Mouse (Mus musculus) brain, adult 2 months (tissue): ENCODE data around the gene Dph3.
"Not testable (repeated sequence)": the region's sequence is repeated elsewhere in the genome, so short reads cannot be mapped to it uniquely, and the experiment has no call there.

Experiments used
- DNase-seq: peaks from one replicate; pipeline ENCODE4 v3.0.0; 2011; ENCODE audit warnings: low read depth, low spot score

The Dph3 gene

DNA sequence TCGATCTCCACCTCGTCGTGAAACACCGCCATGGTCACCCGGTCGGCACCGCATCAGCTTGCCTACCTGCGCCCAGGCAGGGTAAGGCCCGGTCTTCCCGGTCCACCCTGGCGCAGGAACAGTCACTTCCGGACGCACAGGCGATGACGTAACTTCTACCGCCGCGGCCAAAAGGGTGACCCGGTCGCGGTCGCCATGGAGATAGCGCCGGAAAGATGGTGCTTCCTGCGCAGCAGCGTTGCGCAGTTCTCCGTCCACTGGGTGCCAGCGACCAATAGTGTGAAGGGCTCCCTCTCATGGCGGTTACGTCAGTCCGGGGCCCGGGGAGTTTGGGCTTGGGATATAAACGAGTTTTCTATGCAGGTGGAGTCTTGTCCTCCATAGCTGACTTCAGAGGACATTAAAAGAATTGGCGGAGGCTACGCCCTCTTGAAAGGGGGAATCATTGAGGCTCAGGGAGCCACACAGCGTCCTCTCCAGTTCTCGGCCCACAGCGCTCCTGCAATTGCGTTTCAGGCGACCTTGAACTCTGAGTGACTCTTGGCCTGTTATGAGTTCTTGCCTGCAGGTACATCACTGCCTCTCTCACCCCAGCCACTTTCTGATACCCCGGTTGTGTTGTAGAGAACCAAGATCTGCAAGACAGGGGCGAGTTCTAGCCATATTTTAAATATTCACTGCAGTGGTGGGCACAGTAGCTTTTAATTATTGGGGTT lies at the start of gene Dph3:
TSS of gene Dph3 (minus strand) at position 244 of the 716 bp plus-strand sequence.
- peak; percentile 99 for DNase-seq

DNA sequence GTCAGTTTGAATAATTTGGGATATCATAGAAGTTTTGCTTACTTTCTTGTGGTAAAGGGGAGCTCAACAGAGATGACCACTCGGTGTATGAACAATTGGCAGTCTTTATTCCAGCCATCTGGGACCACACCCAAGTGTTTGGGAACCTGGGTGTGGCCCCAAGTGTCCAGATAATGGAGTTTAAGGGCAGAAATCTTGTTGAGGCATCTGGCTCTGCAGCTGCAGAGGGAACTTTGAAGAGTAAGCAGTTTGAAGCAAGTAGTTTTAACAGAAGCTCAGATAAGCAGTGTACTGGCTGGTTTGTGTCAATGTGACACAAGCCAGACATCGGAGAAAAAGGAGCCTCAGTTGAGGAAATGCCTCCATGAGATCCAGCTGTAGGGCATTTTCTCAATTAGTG lies 48.8 kb upstream of the Dph3 start:
- no peak for DNase-seq

DNA sequence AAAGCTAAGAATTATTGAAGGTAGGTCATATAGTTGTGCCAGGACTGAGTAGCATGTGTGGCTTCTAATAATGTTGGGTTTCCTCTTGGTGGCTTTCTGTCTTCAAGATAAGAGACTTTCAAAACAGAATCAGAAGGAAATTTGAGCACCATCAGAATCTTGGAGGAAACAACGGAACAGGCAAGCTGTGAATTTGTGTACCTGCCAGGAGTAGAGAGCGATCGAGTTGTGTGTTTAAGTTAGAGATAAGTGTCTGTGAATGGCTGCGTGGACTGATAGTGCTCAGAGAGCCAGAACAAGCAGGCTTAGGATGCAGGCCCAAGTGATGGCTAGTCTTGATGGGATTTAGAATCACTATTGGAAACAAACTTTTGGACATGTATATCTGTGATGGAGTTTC lies 46.3 kb upstream of the Dph3 start:
- DNase-seq = no peak

DNA sequence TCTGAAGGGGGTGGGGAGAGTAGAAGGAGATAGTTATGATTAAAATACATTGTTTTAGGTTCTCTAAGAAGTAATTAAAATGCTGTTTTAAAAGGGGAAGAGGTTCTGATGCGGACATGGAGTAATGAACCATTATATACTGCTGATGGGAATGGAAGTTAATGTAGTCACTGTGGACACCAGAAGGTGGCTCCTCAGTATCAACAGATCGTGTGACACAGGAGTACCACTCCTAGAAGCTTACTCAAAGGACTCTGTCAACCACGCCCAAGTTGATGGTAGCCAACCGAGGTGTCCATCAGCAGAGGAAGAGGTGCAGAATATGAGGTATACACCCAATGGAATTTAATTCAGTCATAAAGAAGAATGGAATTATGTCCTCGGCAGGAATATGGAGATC lies 42.9 kb upstream of the Dph3 start:
- DNase-seq = no peak

DNA sequence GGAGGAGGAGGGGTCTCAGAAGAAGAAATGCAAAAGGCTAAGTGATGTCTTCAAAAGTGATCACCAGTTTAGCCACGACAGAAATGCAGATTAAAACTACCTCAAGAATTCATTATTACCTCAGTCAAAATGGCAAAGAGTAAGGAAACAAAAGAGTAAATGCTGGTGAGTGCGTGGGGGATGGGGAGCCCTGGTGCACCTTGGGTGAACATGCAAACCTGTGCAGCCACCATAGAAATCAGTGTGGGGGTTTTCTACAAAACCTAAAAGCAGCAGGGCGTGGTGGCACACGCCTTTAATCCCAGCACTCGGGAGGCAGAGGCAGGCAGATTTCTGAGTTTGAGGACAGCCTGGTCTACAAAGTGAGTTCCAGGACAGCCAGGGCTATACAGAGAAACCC lies 39.7 kb upstream of the Dph3 start:
- DNase-seq = not testable (repeated sequence)

DNA sequence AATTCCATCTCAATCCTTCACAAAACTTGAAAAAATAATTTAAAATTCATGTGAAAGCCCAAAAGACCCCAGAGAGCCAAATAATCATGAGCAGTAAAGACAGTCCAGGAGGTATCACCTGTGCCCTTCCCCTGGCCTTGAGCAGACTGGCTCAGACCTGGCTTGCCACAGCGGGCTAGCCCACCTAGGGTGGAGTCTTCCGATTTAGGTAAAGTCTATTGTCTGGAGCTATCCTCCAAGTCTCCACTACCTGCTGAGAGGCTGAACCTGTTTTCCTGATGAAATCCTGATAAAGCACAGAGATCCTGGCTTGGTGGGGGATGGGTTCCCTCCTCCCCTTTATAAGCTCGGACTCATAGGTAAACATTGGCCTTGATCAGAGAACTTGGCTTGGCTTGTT lies 38.7 kb upstream of the Dph3 start:
- DNase-seq = no peak

DNA sequence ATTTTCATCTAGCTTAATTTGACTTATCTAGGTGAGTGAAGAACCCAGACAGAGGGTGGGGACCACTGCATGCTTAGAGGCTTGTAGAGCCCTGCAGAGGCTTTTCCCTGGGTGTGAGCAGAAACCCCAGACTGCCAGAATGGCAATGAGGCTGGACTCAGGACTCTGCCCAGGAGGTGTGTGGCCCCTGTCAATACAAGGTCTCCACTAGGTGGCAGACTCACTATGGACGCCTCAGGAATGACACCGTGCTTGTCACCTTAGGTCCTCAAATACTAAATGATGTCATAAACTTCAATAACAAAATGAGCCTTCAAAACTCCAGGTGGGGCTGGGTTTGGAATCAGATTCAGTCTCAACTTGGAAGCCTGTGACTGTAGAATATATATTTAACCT lies 36.4 kb upstream of the Dph3 start:
- no peak for DNase-seq

DNA sequence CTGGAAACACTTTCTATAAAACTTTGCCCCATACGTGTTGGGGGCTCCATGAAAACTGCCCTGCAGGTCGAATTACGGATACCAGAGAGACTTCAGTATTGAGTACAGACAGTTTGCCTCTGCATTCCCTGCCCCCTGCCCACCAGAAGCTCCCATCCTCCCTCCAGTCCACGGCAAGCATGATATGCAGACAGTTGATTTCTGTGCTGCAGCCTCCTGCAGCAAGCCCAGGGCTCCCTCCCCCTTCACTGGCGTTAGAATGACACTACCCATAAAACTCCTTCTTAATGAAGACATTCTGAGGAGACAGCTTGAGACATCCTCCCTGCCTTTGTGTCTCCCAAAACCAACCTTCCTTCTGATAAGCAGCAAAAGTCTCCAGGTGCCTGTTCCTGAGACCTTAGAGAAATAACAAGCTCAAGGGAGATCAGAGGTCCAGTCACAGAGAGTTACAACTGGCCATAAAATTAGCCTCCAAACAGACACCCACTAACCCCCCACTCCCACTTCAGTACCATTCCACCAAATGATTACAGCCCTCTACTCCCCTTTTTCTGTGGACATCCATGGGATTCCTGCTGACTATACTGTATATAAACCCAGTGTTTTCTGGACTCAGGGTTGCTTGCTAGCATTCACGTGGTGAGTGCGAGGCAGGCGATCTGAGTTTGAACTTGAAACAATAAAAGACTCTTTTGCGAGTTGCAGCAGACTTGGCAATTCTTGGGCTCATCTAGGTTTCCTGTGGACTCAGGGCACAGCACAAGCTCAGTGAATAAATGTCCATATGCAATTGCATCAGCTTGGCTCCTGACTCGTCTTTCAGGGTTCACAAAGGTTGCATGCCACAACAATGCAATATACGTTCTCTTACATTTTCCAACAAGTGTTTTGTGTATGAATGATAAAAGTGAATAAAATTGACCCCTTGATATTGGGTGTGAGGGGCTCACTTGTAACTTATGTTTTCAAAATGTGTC lies 35.7 kb upstream of the Dph3 start:
- no peak for DNase-seq

DNA sequence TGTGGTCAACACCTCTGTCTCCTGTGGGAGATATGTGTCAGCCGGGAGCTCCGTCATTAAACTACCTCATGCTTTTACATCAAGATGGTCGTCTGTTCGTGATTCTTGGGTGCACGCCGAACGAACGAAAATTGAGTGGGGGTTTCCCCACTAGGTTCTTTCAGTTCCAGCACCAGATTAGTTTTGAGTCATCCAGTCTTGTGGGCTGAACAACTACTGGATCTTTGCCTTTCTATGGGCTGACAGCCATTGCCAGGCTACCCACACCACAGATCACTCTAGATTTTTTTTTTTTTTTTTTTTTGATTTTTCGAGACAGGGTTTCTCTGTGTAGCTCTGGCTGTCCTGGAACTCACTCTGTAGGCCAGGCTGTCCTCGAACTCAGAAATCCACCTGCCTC lies 26.6 kb upstream of the Dph3 start:
- not testable (repeated sequence) for DNase-seq

DNA sequence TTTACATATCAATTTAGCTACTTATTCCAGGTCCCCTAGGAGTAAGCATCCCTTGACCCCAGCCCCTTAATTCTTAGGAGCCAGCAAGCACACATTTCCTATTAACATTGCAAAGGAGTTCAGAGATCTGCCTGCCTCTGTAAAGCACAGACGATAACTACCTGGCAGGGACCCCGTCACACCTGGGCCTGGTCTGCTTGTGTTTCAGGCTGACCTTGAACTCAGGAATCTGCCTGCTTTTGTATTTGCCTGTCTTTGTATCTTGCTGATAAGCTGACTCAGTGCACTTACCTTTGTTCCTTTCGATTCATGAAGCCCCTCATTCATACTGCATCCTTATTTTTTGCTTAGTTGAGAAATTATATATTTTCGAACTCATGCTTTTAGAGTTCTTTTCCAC lies 21.4 kb upstream of the Dph3 start:
- no peak for DNase-seq

DNA sequence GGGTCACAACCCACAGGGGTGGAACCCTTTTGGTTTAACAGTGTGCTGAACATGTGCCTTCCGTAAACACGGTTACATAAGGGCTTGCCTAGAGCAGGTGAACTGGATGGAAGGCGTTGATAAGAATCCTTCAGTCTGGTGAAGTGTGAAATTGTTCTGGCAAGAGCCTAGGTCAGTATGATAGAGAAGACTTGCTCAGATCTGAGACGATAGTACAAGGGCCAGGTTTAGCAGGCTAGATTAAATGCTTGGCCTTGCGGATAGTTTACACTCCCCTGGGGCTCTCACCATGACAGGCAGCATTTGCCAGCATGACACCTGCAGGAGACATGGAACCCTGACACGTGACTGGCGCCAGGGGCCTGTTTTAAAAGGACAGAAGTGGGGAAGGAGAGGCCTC lies 20.1 kb upstream of the Dph3 start:
- peak; percentile 5 for DNase-seq

DNA sequence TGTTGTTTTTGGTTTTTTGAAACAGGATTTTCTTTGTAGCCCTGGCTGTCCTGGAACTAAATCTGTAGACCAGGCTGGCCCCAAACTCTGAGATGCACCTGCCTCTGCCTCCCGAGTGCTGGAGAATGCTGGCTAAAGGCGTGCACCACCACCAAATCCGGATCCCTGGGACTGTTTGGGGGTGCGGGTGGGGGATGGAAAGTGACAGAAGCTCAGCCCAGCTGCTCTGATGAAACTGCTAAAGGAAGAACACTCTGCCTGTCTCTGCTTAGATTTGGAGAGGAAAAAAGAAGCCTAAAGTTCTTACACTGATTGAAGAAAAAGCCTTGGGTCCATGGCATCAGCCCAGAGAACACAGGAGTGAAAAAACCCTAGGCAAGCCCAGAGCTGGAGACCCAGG lies 18.0 kb upstream of the Dph3 start:
- DNase-seq = peak; percentile 13

DNA sequence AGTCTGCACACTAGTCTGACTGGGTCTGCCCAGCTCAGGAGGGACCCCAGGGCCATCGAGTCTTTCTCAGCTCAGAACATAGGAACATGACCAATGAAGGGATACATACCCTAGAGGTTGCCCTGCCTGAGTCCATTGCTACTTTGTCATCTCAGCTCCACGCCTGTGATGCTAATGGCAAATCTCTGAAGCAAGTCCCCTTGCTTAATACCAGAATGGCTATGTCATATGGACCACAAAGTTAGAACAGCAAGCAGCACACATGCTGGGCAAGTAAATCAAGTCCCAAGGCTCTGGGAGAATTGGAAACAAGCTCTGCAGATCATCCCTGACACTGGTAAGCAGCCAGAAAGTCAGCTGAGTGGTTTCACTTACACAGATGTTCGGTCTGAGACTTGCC lies 13.4 kb upstream of the Dph3 start:
- DNase-seq = no peak

DNA sequence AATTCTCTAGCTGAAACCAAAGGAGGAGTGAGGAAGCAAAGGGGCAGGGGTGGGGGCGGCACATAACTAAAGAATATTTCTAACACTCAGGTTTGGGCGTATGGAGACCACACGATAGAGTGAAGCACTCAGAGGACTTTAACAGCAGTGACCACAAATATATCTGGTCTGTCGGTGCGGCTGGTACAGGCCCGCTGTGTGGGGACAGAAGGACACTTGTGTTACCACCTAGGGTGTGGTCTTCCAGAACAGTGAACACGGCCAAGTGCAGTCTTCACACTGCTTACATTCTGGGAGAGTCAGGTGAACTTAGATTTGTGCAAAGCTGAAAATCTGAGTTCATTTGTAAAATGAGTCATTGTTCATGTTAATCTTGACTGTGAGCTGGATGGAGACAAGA lies 12.2 kb upstream of the Dph3 start:
- no peak for DNase-seq

DNA sequence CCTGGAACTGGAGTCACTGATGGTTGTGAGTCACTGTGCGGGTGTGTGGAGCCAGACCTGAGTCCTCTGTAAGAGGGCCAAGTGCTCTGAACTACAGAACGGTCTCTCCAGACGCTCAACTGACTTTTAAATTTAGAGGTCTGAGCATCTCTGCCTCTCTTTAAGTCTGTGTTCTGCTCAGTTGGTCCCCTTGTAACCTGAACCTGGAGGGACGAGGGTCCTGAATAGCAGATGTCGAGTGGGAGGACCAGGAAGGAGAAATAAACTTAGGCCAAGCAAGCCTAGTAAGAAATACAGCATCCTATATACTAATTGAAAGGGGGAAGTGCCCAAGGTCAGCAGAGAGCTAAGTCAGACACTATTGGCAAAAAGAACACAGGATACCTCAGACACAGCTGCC lies 11.2 kb upstream of the Dph3 start:
- DNase-seq = no peak

DNA sequence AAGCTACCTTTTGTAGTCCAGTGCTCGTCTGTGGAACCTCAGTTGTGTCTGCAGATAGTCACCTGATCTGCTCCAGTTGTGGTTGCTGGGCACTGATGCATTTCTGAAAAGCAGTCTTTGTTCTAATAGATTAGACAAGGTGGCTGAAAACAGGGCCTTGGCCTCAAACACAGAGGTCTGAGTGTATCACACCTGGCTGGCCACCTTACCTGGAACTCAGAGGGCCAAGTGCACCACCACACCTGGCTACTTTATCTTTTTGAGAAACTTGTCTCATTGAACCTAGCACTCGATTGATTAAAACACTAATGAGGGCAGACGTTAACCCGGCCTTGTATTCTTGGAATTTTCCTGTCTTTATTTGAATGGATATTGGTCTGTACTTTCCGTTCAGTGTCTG lies 10.1 kb upstream of the Dph3 start:
- no peak for DNase-seq

DNA sequence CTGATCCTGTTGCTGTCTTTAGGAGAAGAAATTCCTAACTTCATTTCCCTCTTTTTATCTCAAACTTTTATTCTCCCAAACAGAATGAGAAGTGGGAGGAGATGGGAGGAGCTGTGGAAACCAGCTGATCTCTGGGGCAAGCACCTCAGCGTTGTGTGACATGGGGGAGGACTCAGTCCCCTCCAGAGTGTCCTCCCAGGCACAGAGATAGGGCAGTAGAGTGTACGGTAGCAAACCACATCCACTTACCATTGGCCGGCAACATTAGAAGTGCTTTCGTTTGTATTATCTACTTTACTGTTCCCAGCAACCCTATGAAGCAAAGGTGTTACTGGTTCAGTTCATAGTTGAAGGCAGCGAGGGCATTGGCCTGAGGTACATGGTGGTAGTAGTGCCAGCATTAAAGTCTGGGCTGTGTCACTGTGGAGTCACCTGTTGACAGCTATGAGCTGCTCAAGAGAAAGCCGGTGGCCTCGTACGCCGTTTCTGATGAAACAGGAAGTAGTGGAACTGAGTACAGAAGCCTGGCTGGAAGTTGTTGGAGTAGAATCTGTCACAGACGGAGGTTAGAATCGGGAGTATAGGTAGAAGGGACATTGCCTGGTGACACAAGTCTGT lies 8.1 kb upstream of the Dph3 start:
- DNase-seq = no peak

DNA sequence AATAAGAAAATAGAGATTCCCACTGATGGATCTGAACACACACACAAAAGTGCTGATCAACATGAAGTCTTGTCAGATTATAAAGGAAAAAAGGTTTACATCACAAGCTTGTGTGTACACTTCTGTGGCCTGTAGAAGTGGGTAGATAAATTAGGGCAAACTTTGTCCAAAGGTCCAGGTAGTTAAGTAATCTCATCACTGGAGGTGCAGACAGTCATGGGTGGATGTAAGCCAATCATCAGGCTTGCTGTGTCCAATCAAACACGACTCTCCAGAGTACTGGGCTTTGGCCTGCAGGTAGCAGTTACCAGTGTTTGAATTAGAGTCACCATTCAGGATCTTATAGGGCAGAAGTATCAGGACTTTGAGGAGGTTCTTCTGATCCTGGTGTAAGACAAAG lies 7.5 kb upstream of the Dph3 start:
- no peak for DNase-seq

DNA sequence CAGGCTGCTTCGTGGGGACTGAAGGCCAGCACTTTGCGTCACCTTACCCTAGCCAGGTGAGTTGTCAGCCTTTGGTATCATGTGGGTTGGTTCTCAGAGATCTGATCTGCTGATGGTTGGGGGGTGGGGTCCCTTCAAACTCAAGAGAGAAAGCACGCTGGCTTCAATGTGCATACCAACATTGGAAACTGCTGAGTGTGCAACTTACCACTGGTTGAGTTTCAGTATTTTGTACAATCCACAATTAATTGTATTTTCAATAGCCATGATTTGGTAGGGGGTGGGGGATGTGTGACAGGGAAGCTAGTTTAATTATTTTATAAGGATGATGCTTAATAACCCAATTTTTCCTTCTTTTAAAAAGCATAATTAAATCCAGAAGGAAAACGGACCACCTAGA lies 6.2 kb upstream of the Dph3 start:
- no peak for DNase-seq

DNA sequence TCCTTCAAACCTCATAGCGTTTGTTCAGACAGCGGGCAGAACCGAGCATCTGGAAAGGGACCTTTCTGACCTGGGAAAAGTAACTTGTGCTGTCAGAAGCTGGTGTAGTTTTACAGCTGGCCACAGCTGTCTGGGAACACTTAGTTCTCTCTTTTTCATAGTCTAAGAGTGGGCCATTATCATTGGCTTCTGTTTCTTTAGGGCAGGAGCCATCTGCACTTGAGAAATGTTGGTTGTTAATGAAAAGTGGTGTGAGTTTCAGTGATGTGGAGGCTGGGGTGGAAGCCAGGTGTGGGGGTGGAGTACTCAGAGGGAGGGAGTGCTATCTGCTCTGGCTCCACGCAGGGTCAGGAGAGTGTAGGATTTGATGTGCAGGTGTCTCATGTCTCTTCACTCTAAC lies 5.6 kb upstream of the Dph3 start:
- no peak for DNase-seq

DNA sequence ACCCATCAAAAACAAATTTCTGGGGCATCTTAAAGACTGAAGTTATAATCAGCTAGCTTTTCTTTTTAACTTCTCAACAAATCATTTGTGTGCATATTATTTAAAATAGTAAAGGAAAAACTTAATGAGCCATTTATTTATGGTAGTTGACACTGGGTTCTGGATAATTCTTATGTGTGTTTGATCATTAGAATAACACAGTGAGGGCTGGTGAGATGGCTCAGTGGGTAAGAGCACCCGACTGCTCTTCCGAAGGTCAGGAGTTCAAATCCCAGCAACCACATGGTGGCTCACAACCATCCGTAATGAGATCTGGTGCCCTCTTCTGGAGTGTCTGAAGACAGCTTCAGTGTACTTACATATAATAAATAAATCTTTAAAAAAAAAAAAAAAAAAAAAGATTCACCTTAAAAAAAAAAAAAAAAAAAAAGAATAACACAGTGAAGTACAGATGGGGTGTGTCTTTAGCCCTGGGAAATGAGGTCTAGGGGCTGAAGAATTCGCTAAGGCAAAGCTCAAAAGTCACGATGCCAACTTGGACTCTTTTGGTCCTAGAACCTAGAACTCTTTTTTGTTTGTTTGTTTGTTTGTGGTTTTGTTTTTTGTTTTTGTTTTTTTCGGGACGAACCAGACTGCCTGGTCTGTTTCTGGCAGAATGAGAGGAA lies 2.2 kb upstream of the Dph3 start:
- DNase-seq = not testable (repeated sequence)

DNA sequence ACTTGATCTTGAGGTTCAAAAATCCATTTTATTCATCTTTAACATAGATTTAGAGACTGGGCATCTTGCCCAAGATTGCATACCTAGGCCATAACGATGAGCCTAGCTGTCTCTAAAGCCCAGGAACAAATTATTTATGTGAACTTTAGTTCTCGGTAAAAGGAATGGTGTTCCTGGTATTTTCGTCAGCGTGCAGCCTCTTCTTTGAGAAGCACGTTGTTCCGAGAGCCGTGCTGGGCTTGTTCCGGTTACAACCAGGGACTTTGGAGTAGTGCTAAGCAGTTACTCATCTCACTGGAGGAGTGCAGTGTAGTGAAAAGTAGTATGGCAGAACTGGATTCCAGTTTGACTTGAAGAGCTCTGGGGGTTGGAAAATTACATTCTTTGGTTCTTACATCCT lies 697 bp upstream of the Dph3 start:
- peak; percentile 48 for DNase-seq
